Mouse (Mus musculus) CH12.LX (cell line): ENCODE results near the gene Fgf12. TPM values are rescaled to one million over a fixed set of nuclear protein-coding genes. Genes with fewer than 3 reads are reported as not detected.

Experiments used
- DNase-seq: peaks from one replicate; pipeline ENCODE4 v3.0.0-alpha.2; 2013; ENCODE audit errors: extremely low read depth
- H3K27ac ChIP-seq: 2 replicates; pipeline ENCODE4 v1.5.1; 2012; ENCODE audit warnings: low read depth, mild to moderate bottlenecking, control low read depth, moderate library complexity; ENCODE audit not compliant: insufficient read depth
- H3K27me3 ChIP-seq: replicated peaks from 2 replicates; pipeline ENCODE3; 2012; ENCODE audit warnings: inconsistent platforms
- H3K36me3 ChIP-seq, 2 experiments: replicated peaks in 1 of 2; 2 replicates each; pipeline versions ENCODE3 to v1.6.1; 2012; ENCODE audit warnings: inconsistent platforms in 1 of 2, low read length in 1 of 2, mild to moderate bottlenecking in 1 of 2, mixed read lengths in 1 of 2, moderate library complexity in 1 of 2; ENCODE audit not compliant: control insufficient read depth in 1 of 2, insufficient read depth in 1 of 2
- H3K4me1 ChIP-seq, 2 experiments: 2 replicates each; pipeline ENCODE4 v1.6.1; 2012; ENCODE audit warnings: inconsistent platforms in 1 of 2, moderate library complexity in 1 of 2; ENCODE audit not compliant: insufficient read depth in 2 of 2, control insufficient read depth in 1 of 2
- H3K4me2 ChIP-seq: 2 replicates; pipeline ENCODE4 v1.6.1; 2012; ENCODE audit warnings: low read depth, mild to moderate bottlenecking, control low read depth; ENCODE audit not compliant: poor library complexity, insufficient read depth, severe bottlenecking
- H3K4me3 ChIP-seq, 3 experiments: fragments of 150-350 bp in 1 of 3; sonication (generic) in 1 of 3; replicated peaks in 1 of 3; 2 replicates each; pipeline versions ENCODE3 to v1.5.1; 2011 to 2012; ENCODE audit warnings: low read depth in 2 of 3, low read length in 2 of 3, mild to moderate bottlenecking in 2 of 3, moderate library complexity in 2 of 3, control low read depth in 1 of 3, improper control_type of control experiment in 1 of 3, inconsistent platforms in 1 of 3, mixed read lengths in 1 of 3; ENCODE audit not compliant: poor library complexity in 1 of 3
- H3K79me2 ChIP-seq: replicated peaks from 2 replicates; pipeline ENCODE4 v1.6.1; 2012; ENCODE audit warnings: mild to moderate bottlenecking, moderate library complexity; ENCODE audit not compliant: control insufficient read depth, poor library complexity, insufficient read depth, severe bottlenecking; ENCODE audit errors: extremely low read depth
- H3K9ac ChIP-seq: 2 replicates; pipeline ENCODE4 v1.6.1; 2012; ENCODE audit warnings: low read depth, mild to moderate bottlenecking, control low read depth, moderate library complexity; ENCODE audit not compliant: insufficient read depth
- H3K9me3 ChIP-seq: replicated peaks from 2 replicates; pipeline ENCODE3; 2012; ENCODE audit warnings: low read length, inconsistent platforms, mixed read lengths
- BHLHE40 ChIP-seq: IDR thresholded peaks from 2 replicates; pipeline ENCODE4 v1.6.1; 2011; ENCODE audit warnings: mild to moderate bottlenecking, low read depth, low read length, improper control_type of control experiment
- CHD2 ChIP-seq: IDR thresholded peaks from 2 replicates; pipeline ENCODE4 v1.6.1; 2011; ENCODE audit warnings: low read length, improper control_type of control experiment
- GABPA ChIP-seq: IDR thresholded peaks from 2 replicates; pipeline ENCODE4 v1.6.1; 2012; ENCODE audit warnings: low read depth, low read length, improper control_type of control experiment, inconsistent platforms; ENCODE audit not compliant: insufficient replicate concordance
- IRF4 ChIP-seq: IDR thresholded peaks from 2 replicates; pipeline ENCODE4 v1.6.1; 2014; ENCODE audit warnings: low read depth, mild to moderate bottlenecking, inconsistent platforms, low read length, improper control_type of control experiment
- MAX ChIP-seq: IDR thresholded peaks from 2 replicates; pipeline ENCODE4 v1.6.1; 2011; ENCODE audit warnings: low read length, improper control_type of control experiment
- MYC ChIP-seq: IDR thresholded peaks from 2 replicates; pipeline ENCODE4 v1.6.1; 2011; ENCODE audit warnings: low read depth, mild to moderate bottlenecking, improper control_type of control experiment, low read length
- POLR2A ChIP-seq: IDR thresholded peaks from 2 replicates; pipeline ENCODE4 v1.6.1; 2011; ENCODE audit warnings: low read depth, mild to moderate bottlenecking, improper control_type of control experiment, low read length
- TBP ChIP-seq: conservative IDR thresholded peaks from 2 replicates; pipeline ENCODE4 v1.6.1; 2011; ENCODE audit warnings: low read depth, low read length, improper control_type of control experiment
- USF1 ChIP-seq: IDR thresholded peaks from 2 replicates; pipeline ENCODE4 v1.6.1; 2014; ENCODE audit warnings: low read depth, mild to moderate bottlenecking, inconsistent platforms, low read length, improper control_type of control experiment
- dilution Hi-C: fragments of 300-500 bp; cut with MboI; formaldehyde crosslinking; loops from 2 replicates; pipeline ENCODE4 v1.14.3; 2020; ENCODE audit warnings: low sequenced_read_pairs; ENCODE audit not compliant: extremely low pct_unique_long_range_greater_than_20kb, extremely low pct_ligation_motif_present
- in situ Hi-C: fragments of 300-500 bp; cut with MboI; formaldehyde crosslinking; loops from 3 replicates; pipeline ENCODE4 v1.14.3; 2019; ENCODE audit warnings: low sequenced_read_pairs, low pct_ligation_motif_present, low pct_unique_long_range_greater_than_20kb, mixed read lengths
- polyA plus RNA-seq: library from polyadenylated mRNA; unstranded; fragments of >175 nt; gene quantifications from 2 replicates; pipeline ENCODE4 v1.2.1, GENCODE M21; 2012; ENCODE audit warnings: low read depth; ENCODE audit not compliant: insufficient read length
- total RNA-seq, 2 experiments: library from RNA; depleted of rRNA; stranded (reverse); fragments of 300-350 nt in 1 of 2; fragments of >200 nt in 1 of 2; gene quantifications; 2 replicates each; pipeline ENCODE4 v1.2.3; 2012 to 2014

Gene Fgf12
- total and polyA plus RNA-seq, 3 experiments: not detected

DNA sequence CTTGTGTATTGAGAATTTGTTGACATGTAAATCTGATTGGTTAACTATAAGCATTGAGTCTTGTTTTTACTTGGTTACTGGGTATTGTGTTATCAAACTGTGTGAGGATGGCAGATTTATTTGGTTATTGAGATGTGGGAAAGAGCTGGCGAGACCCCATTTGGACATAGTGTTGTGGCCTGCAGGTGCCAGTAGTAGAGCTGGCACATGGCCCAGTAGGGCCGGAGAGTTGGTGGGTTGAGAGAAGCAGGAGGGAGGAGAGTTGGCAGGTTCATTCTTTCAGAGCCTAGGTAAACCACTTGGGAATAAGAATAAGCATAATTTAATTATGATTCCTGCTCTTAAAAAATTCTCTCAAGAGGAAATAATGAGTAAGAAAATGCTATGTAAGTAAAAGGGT is 625.9 kb downstream of the Fgf12 start:
- H3K9ac ChIP-seq: no peak overlapping the region
- in situ Hi-C loops: no loop called here
- H3K27me3 ChIP-seq: no peaks in the 10 kb centered on the region
- no peak overlapping the region for H3K4me3 ChIP-seq
- dilution Hi-C loops: no loop called here
- no peak for DNase-seq
- H3K4me1 ChIP-seq: no peaks in the 10 kb centered on the region
- H3K4me2 ChIP-seq: no peak overlapping the region
- H3K79me2 ChIP-seq: no peaks in the 10 kb centered on the region
- H3K9me3 ChIP-seq: no peaks in the 10 kb centered on the region
- TF ChIP-seq GABPA (no peak), TBP (no peak), CHD2 (no peak), USF1 (no peak), MAX (no peak), MYC (no peak), BHLHE40 (no peak), IRF4 (no peak), POLR2A (no peak)
- no peaks in the 10 kb centered on the region for H3K36me3 ChIP-seq
- H3K27ac ChIP-seq: no peak overlapping the region

Other genes starting within 250 kb of the Fgf12 start
- gene Mb21d2, start 176.6 kb upstream of the Fgf12 start, total RNA-seq (2012; rRNA removed): not detected in 2 replicates
- gene Mb21d2, start 176.6 kb upstream of the Fgf12 start, total RNA-seq (2014; rRNA removed): not detected in 2 replicates
- not detected in 2 replicates for gene Mb21d2, start 176.6 kb upstream of the Fgf12 start, polyA plus RNA-seq